Mouse (Mus musculus) liver, postnatal 0 days (tissue): ENCODE measurements around the gene Gnb1.
"Not testable (repeated sequence)": the region's sequence is repeated elsewhere in the genome, so short reads cannot be mapped to it uniquely, and the experiment has no call there.

ENCODE experiments used
- CTCF ChIP-seq: sonication (generic); IDR thresholded peaks from 2 replicates; pipeline ENCODE4 v1.5.1; 2016; ENCODE audit warnings: antibody characterized with exemption, low read depth
- EP300 ChIP-seq: IDR thresholded peaks from 2 replicates; pipeline ENCODE4 v1.6.1; 2016; ENCODE audit warnings: antibody characterized with exemption, low read depth, mild to moderate bottlenecking

DNA sequence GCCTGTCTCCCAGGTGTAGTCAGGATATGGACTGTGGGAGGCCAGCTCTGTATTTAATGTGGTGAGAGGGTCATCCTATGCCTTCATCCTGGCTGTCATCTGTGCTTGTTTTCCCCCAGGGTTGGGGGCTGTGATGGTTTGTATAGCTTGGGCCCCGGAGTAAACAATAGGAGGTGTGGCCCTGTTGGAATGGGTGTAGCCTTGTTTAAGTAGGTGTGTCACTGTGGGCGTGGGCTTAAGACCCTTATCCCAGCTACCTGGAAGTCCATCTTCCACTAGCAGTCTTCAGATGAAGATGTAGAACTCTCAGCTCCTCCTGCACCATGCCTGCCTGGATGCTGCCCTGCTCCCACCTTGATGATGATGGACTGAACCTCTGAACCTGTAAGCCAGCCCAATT lies 17.4 kb upstream of the Gnb1 start:
- TF ChIP-seq CTCF, EP300: not testable (repeated sequence)
